Mouse (Mus musculus): ENCODE results near the gene Tacr1.

DNA sequence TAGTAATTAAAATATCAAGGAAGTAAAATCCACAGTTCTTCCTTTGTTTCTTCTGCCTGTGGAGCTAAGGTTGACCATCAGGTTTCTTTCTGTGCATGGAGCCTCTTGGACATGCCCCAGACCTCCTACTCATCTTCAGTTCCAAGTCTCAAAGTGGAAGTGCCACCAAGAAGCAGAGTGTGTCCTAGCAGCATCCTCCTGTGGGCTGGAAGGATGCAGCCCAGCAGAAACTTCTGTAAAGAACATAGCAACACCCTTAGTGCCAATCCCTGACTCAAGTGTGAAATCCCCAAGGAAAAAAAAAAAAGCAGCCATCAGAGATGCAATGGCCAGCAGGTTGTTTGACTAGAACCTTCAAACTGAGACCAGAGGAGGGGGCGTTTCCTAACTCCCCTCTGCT, 81.7 kb downstream of the Tacr1 start:
- TF ChIP-seq POLR2A (IDR thresholded peaks at IDR 0.05; ENCODE audit: borderline replicate concordance, control insufficient read depth, low read depth, low read length): no peak
- TF ChIP-seq CTCF (IDR thresholded peaks at IDR 0.05; ENCODE audit: control insufficient read depth, insufficient read depth, low read length): no peak
